Mouse (Mus musculus): ENCODE results near the gene Fam151b.

- TF ChIP-seq CTCF (IDR thresholded peaks at IDR 0.05; ENCODE audit: low read depth) (no peak), EP300 (IDR thresholded peaks at IDR 0.05; ENCODE audit: low read depth) (no peak)
Measured at GRCm38 (mm10) chr13:92490817-92491216, 7.0 kb upstream of the Fam151b start.
